Mouse (Mus musculus): ENCODE measurements around the gene Dapk2.
"Not testable (repeated sequence)": the region's sequence is repeated elsewhere in the genome, so short reads cannot be mapped to it uniquely, and the experiment has no call there.

Gene Dapk2

GRCm38 (mm10) chr9:66275267-66275991 is 117.4 kb downstream of the Dapk2 start:
- DNase-seq (ENCODE audit: low read depth, low spot score), result peak; percentile 85

GRCm38 (mm10) chr9:66276062-66276461 is 118.0 kb downstream of the Dapk2 start:
- DNase-seq (ENCODE audit: low read depth, low spot score), result no peak

GRCm38 (mm10) chr9:66276697-66277385 is 118.8 kb downstream of the Dapk2 start:
- no peak for DNase-seq (ENCODE audit: low read depth, low spot score)

GRCm38 (mm10) chr9:66279647-66280046 is 121.6 kb downstream of the Dapk2 start:
- no peak for DNase-seq (ENCODE audit: low read depth, low spot score)

GRCm38 (mm10) chr9:66280496-66280895 is 122.5 kb downstream of the Dapk2 start:
- DNase-seq (ENCODE audit: low read depth, low spot score), result no peak

GRCm38 (mm10) chr9:66281501-66281951 is 123.5 kb downstream of the Dapk2 start:
- DNase-seq (ENCODE audit: low read depth, low spot score), result no peak

- no peak for DNase-seq (ENCODE audit: low read depth, low spot score)
Measured at GRCm38 (mm10) chr9:66282582-66282981, 124.6 kb downstream of the Dapk2 start.

GRCm38 (mm10) chr9:66283565-66284203 is 125.7 kb downstream of the Dapk2 start:
- DNase-seq (ENCODE audit: low read depth, low spot score), result no peak

- DNase-seq (ENCODE audit: low read depth, low spot score), result not testable (repeated sequence)
Measured at GRCm38 (mm10) chr9:66285241-66285640, 127.2 kb downstream of the Dapk2 start.

- DNase-seq (ENCODE audit: low read depth, low spot score), result no peak
Measured at GRCm38 (mm10) chr9:66285901-66286300, 127.9 kb downstream of the Dapk2 start.

- DNase-seq (ENCODE audit: low read depth, low spot score), result no peak
Measured at GRCm38 (mm10) chr9:66290727-66291126, 132.7 kb downstream of the Dapk2 start.

- DNase-seq (ENCODE audit: low read depth, low spot score), result no peak
Measured at GRCm38 (mm10) chr9:66293319-66293718, 135.3 kb downstream of the Dapk2 start.

- no peak for DNase-seq (ENCODE audit: low read depth, low spot score)
Measured at GRCm38 (mm10) chr9:66294227-66294626, 136.2 kb downstream of the Dapk2 start.

- DNase-seq (ENCODE audit: low read depth, low spot score), result no peak
Measured at GRCm38 (mm10) chr9:66294980-66295410, 137.0 kb downstream of the Dapk2 start.

GRCm38 (mm10) chr9:66295577-66296120 is 137.6 kb downstream of the Dapk2 start:
- no peak for DNase-seq (ENCODE audit: low read depth, low spot score)

- DNase-seq (ENCODE audit: low read depth, low spot score), result no peak
Measured at GRCm38 (mm10) chr9:66298783-66299182, 140.8 kb downstream of the Dapk2 start.

- DNase-seq (ENCODE audit: low read depth, low spot score), result no peak
Measured at GRCm38 (mm10) chr9:66300448-66301027, 142.5 kb downstream of the Dapk2 start.

- DNase-seq (ENCODE audit: low read depth, low spot score), result no peak
Measured at GRCm38 (mm10) chr9:66304320-66305090, 146.5 kb downstream of the Dapk2 start.

- DNase-seq (ENCODE audit: low read depth, low spot score), result peak; percentile 93
Measured at GRCm38 (mm10) chr9:66305121-66306112, 147.4 kb downstream of the Dapk2 start.

- no peak for DNase-seq (ENCODE audit: low read depth, low spot score)
Measured at GRCm38 (mm10) chr9:66306414-66306813, 148.4 kb downstream of the Dapk2 start.
